Mouse (Mus musculus) bone marrow macrophage, adult 2 months (primary cell): ENCODE measurements around the gene Prpf6.

Experiments used
- CTCF ChIP-seq: IDR thresholded peaks from 2 replicates; pipeline ENCODE4 v1.5.1; 2012; ENCODE audit warnings: low read depth, mild to moderate bottlenecking, low read length, moderate library complexity
- POLR2A ChIP-seq: IDR thresholded peaks from 2 replicates; pipeline ENCODE4 v1.6.1; 2012; ENCODE audit warnings: mild to moderate bottlenecking, low read depth, low read length, borderline replicate concordance

GRCm38 (mm10) chr2:181671326-181671725, 79.7 kb downstream of the Prpf6 start, which contains the start of gene Sox18:
- TF ChIP-seq POLR2A, result no peak
- no peak for TF ChIP-seq CTCF
